Mouse (Mus musculus) liver, embryonic 16.5 days (tissue): ENCODE results near the gene Gsk3b. TPM values are rescaled to one million over a fixed set of nuclear protein-coding genes. Genes with fewer than 3 reads are reported as not detected.
A peak's percentile ranks its signal among the peaks of the same experiment; 100 is the strongest.

Source experiments
- ATAC-seq: fragments of 200-750 bp; cut with Nextera tagmentation; 2 replicates; pipeline ENCODE4 v1.8.0; 2017; ENCODE audit warnings: low read depth, mild to moderate bottlenecking, moderate number of reproducible peaks, moderate library complexity
- H3K27ac ChIP-seq: fragments of 300-500 bp; sonication (generic); 2 replicates; pipeline ENCODE4 v1.5.1; 2014; ENCODE audit warnings: mild to moderate bottlenecking, low read length
- H3K27me3 ChIP-seq: fragments of 300-500 bp; sonication (generic); 2 replicates; pipeline ENCODE4 v1.6.1; 2014; ENCODE audit warnings: low read depth, low read length, mixed read lengths; ENCODE audit not compliant: control insufficient read depth, insufficient read depth
- H3K36me3 ChIP-seq: fragments of 300-500 bp; sonication (generic); 2 replicates; pipeline ENCODE4 v1.6.1; 2014; ENCODE audit warnings: mild to moderate bottlenecking; ENCODE audit not compliant: control insufficient read depth, insufficient read depth
- H3K4me1 ChIP-seq: fragments of 300-500 bp; sonication (generic); 2 replicates; pipeline ENCODE4 v1.6.1; 2014; ENCODE audit warnings: low read depth, low read length, mixed read lengths; ENCODE audit not compliant: control insufficient read depth
- H3K4me2 ChIP-seq: fragments of 300-500 bp; sonication (generic); 2 replicates; pipeline ENCODE4 v1.6.1; 2014; ENCODE audit warnings: low read depth, low read length, mixed read lengths
- H3K4me3 ChIP-seq: fragments of 300-500 bp; sonication (generic); 2 replicates; pipeline ENCODE4 v1.5.1; 2014; ENCODE audit warnings: low read depth, mild to moderate bottlenecking, low read length
- H3K9ac ChIP-seq: fragments of 300-500 bp; sonication (generic); 2 replicates; pipeline ENCODE4 v1.6.1; 2014; ENCODE audit warnings: low read depth, low read length
- H3K9me3 ChIP-seq: fragments of 300-500 bp; sonication (generic); replicated peaks from 2 replicates; pipeline ENCODE4 v1.6.1; 2016; ENCODE audit warnings: low read length; ENCODE audit not compliant: control insufficient read depth
- WGBS: fragments of 180-500 bp; shearing (Covaris S2); extraction: QIAGEN DNeasy Blood & Tissue Kit; methylation state at CpG from one replicate; pipeline ENCODE4 v1.1.7; 2014; ENCODE audit not compliant: insufficient replicate concordance; 5-methylcytosine and 5-hydroxymethylcytosine counted together
- polyA plus RNA-seq: library from polyadenylated mRNA; unstranded; fragments of >200 nt; fragmentation: Nextera tagmentation; extraction: Ambion mirVana; gene quantifications from 2 replicates; pipeline ENCODE4 v1.2.1, GENCODE M21; 2015

The Gsk3b gene
- polyA plus RNA-seq, 1 experiment from 2014 or later = 9.1 TPM

GRCm38 (mm10) chr16:38287762-38288161 lies 199.0 kb downstream of the Gsk3b start:
- no peak overlapping the region for H3K4me3 ChIP-seq
- no peak overlapping the region for H3K9ac ChIP-seq
- H3K36me3 ChIP-seq = no peaks in the 10 kb centered on the region
- peaks cover 4% of the 10 kb centered on the region; the same call in 1 of the 2 replicates for H3K4me1 ChIP-seq
- peak; percentile 81 for ATAC-seq
- H3K27me3 ChIP-seq = no peaks in the 10 kb centered on the region
- peak overlapping the region; percentile 79 for H3K27ac ChIP-seq
- no peaks in the 10 kb centered on the region for H3K9me3 ChIP-seq
- 53% methylated on average over 3 of the region's 3 CpGs for WGBS
- no peak overlapping the region for H3K4me2 ChIP-seq

DNA sequence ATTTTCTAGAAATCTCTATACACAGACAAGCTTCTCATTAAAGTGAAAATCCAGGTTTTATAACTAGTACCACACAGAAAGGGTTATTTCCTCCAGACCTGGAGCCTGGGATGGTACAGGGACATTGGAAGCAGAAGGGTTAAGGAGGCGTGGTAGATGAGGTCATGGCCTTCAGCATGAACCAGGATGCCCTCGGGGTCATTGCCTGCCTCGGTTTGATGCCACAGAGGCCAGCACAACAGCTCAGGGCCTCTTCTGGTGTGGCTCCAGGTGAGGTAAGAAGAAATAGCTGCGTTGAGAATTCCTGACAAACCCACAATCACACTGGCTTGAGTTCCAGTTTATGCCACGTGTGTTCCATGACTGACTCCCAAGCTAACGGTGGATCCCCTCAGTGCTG lies 200.1 kb downstream of the Gsk3b start:
- H3K36me3 ChIP-seq = no peaks in the 10 kb centered on the region
- H3K4me3 ChIP-seq = no peak overlapping the region
- no peak overlapping the region for H3K9ac ChIP-seq
- peak overlapping the region; percentile 61 for H3K27ac ChIP-seq
- peak overlapping the region; percentile 24; the same call in 1 of the 2 replicates for H3K4me2 ChIP-seq
- H3K9me3 ChIP-seq = no peaks in the 10 kb centered on the region
- H3K4me1 ChIP-seq = peaks cover 4% of the 10 kb centered on the region; the same call in 1 of the 2 replicates
- H3K27me3 ChIP-seq = no peaks in the 10 kb centered on the region
- WGBS = 22% methylated on average over 6 of the region's 6 CpGs
- no peak for ATAC-seq

GRCm38 (mm10) chr16:38290151-38290550 lies 201.3 kb downstream of the Gsk3b start:
- Histone ChIP-seq H3K4me1 (peaks cover under 1% of the 10 kb centered on the region; the same call in 1 of the 2 replicates), H3K36me3 (no peaks in the 10 kb centered on the region), H3K4me2 (no peak overlapping the region), H3K9ac (no peak overlapping the region), H3K9me3 (no peaks in the 10 kb centered on the region), H3K4me3 (no peak overlapping the region), H3K27ac (no peak overlapping the region), H3K27me3 (no peaks in the 10 kb centered on the region)
- ATAC-seq = no peak
- WGBS = 41% methylated on average over 2 of the region's 2 CpGs

GRCm38 (mm10) chr16:38294685-38295348 lies 206.0 kb downstream of the Gsk3b start, which contains the start of gene Nr1i2:
TSS of gene Nr1i2 (minus strand) at chr16:38294824.
- no peaks in the 10 kb centered on the region; the same call in 1 of the 2 replicates for H3K4me1 ChIP-seq
- peak within 1 kb of the TSS; percentile 0; the same call in 1 of the 2 replicates for H3K9ac ChIP-seq
- H3K4me2 ChIP-seq = peak within 1 kb of the TSS; percentile 38; the same call in 1 of the 2 replicates
- H3K27ac ChIP-seq = peak within 1 kb of the TSS; percentile 22; the same call in 1 of the 2 replicates
- H3K27me3 ChIP-seq = no peaks in the 10 kb centered on the region
- H3K36me3 ChIP-seq = no peaks in the 10 kb centered on the region
- peak within 1 kb of the TSS; percentile 34 for H3K4me3 ChIP-seq
- 35% methylated on average over 7 of the region's 7 CpGs for WGBS
- H3K9me3 ChIP-seq = no peaks in the 10 kb centered on the region
- ATAC-seq = peak; percentile 86

GRCm38 (mm10) chr16:38295349-38295930 lies 206.6 kb downstream of the Gsk3b start:
- 0 out of 2 replicates have a peak overlapping the region, but pooled peaks have one; percentile 7 for H3K27ac ChIP-seq
- H3K4me2 ChIP-seq = no peak overlapping the region

More at GRCm38 (mm10) chr16:38295349-38295930, 206.6 kb downstream of the Gsk3b start:
- no peak for ATAC-seq
- Histone ChIP-seq H3K4me1 (no peaks in the 10 kb centered on the region; the same call in 1 of the 2 replicates), H3K27me3 (no peaks in the 10 kb centered on the region), H3K9ac (no peak overlapping the region), H3K36me3 (no peaks in the 10 kb centered on the region), H3K4me3 (no peak overlapping the region), H3K9me3 (no peaks in the 10 kb centered on the region)
- 27% methylated on average over 5 of the region's 5 CpGs for WGBS

Other genes with a start within 250 kb of the Gsk3b start
- gene Gm36028, start 227.9 kb upstream of the Gsk3b start, polyA plus RNA-seq = 0.07 TPM in 1 of 2 replicates, not detected in the other
- 11.2 and 11.3 TPM in 2 replicates for gene Lrrc58, start 220.6 kb upstream of the Gsk3b start, polyA plus RNA-seq
- gene Gpr156, start 172.5 kb upstream of the Gsk3b start, polyA plus RNA-seq = not detected in 2 replicates
- gene Nr1i2, start 205.8 kb downstream of the Gsk3b start, polyA plus RNA-seq = 6.9 TPM in 2 replicates